ENCODE assay signal across 9 mouse cellular contexts in genomic region chr10:128790398-128791124, GRCm38 (mm10). TPM values are rescaled to one million over a fixed set of nuclear protein-coding genes. Genes with fewer than 3 reads are reported as not detected.
A peak's percentile ranks its signal among the peaks of the same experiment; 100 is the strongest.
DNase-seq lines count a peak whose midpoint lies in the region; ATAC-seq and TF ChIP-seq lines count a peak whose summit lies in the region.
"Had no signal": no experiment of that assay in that cellular context is flagged by ENCODE, and none has a peak within 500 bp of the region (broad histone marks: within the 10 kb centered on the region; RNA-seq: fewer than 3 reads in every experiment).

Gene Mmp19, plus strand, starts transcription at chr10:128790910.

- peak; percentile 39 for DNase-seq in gastrocnemius, adult 18-20 months (ENCODE audit: low spot score)
- DNase-seq in gastrocnemius, postnatal 4 days (ENCODE audit: low spot score in 2 of 2) = no peak
- DNase-seq in adrenal gland, adult 18-20 months (ENCODE audit: low spot score in 2 of 2) = peak; percentile 35 to 42
- no peak for DNase-seq in heart, postnatal 0 days (ENCODE audit: low spot score)
- DNase-seq in lung, postnatal 14 days = peak; percentile 29
- no peak for DNase-seq in cerebellum, postnatal 4 days (ENCODE audit: low spot score in 2 of 2)
- DNase-seq in kidney, adult 11 months = no peak
- no peak for DNase-seq in layer of hippocampus, adult 2 months (ENCODE audit: low spot score in 2 of 2)

- 64% methylated on average over 7 of the region's 7 CpGs for WGBS in heart, postnatal 0 days

- no peaks in the 10 kb centered on the region for H3K36me3 ChIP-seq in heart, postnatal 0 days (replicated peaks; ENCODE audit: control insufficient read depth, insufficient read depth, low read length)
- H3K36me3 ChIP-seq: embryonic facial prominence, embryonic 13.5 days had no signal

- no peaks in the 10 kb centered on the region for H3K4me1 ChIP-seq in heart, postnatal 0 days (ENCODE audit: control insufficient read depth, insufficient read depth)
- H3K4me1 ChIP-seq: embryonic facial prominence, embryonic 13.5 days had no signal

- H3K4me3 ChIP-seq in heart, postnatal 0 days (ENCODE audit: low read depth, low read length) = no peak within 1 kb of the TSS; the same call in 1 of the 2 replicates
- no peak within 1 kb of the TSS for H3K4me3 ChIP-seq in layer of hippocampus, adult 2 months
- H3K4me3 ChIP-seq: embryonic facial prominence, embryonic 13.5 days had no signal

- no peak for TF ChIP-seq EP300 in heart, postnatal 0 days (IDR thresholded peaks at IDR 0.05; ENCODE audit: low read depth)

- no peak for TF ChIP-seq CTCF in heart, postnatal 0 days (IDR thresholded peaks at IDR 0.05; ENCODE audit: low read depth)
- no peak for TF ChIP-seq CTCF in layer of hippocampus, adult 2 months (conservative IDR thresholded peaks at IDR 0.05)

- no peaks in the 10 kb centered on the region for H3K9me3 ChIP-seq in heart, postnatal 0 days (replicated peaks; ENCODE audit: control insufficient read depth, low read length)
- H3K9me3 ChIP-seq: embryonic facial prominence, embryonic 13.5 days had no signal

- H3K27ac ChIP-seq in heart, postnatal 0 days (ENCODE audit: low read depth) = 0 out of 2 replicates have a peak within 1 kb of the TSS, but pooled peaks have one; percentile 15
- no peak within 1 kb of the TSS for H3K27ac ChIP-seq in layer of hippocampus, adult 2 months
- H3K27ac ChIP-seq: embryonic facial prominence, embryonic 13.5 days had no signal

- H3K27me3 ChIP-seq in heart, postnatal 0 days (ENCODE audit: control insufficient read depth, insufficient read depth, low read length) = no peaks in the 10 kb centered on the region
- H3K27me3 ChIP-seq: embryonic facial prominence, embryonic 13.5 days had no signal

- no peak within 1 kb of the TSS for H3K9ac ChIP-seq in heart, postnatal 0 days (replicated peaks; ENCODE audit: low read depth, low read length)
- H3K9ac ChIP-seq: embryonic facial prominence, embryonic 13.5 days had no signal

- ATAC-seq in heart, postnatal 0 days (ENCODE audit: insufficient read depth, low read depth) = 0 out of 2 replicates have a peak, but pooled peaks have one; percentile 17

- H3K4me2 ChIP-seq in heart, postnatal 0 days (ENCODE audit: low read depth, low read length) = 0 out of 2 replicates have a peak within 1 kb of the TSS, but pooled peaks have one; percentile 12
- H3K4me2 ChIP-seq: embryonic facial prominence, embryonic 13.5 days had no signal

RNA-seq across cellular contexts. Expression of gene Mmp19, which starts in this region (rescaled TPM):
- 1 to 10 TPM; 1.1 to 1.9 TPM for total RNA-seq in gastrocnemius, adult 18-20 months (2021)
- total RNA-seq in gastrocnemius, postnatal 4 days (2021) = 1 to 10 TPM; 2.8 to 3.0 TPM
- total RNA-seq in adrenal gland, adult 18-20 months (2021) = 10 to 100 TPM; 33.1 to 41.7 TPM
- 5.1 and 9.0 TPM in 2 replicates for total RNA-seq in heart, postnatal 0 days (2014; rRNA removed; ENCODE audit: low replicate concordance)
- 1.00 and 1.5 TPM in 2 replicates for polyA plus RNA-seq in heart, postnatal 0 days (2015; fragmentation: Nextera tagmentation; extraction: Ambion mirVana)
- total RNA-seq in layer of hippocampus, adult 2 months (2021) = under 1 TPM; 0.61 to 0.84 TPM

Comparison
In these comparisons a context has a peak if more than half of its experiments do, and no peak if none do; other contexts are left out.
1. DNase-seq: peak in gastrocnemius, adult 18-20 months (single experiment), adrenal gland, adult 18-20 months (2 of 2) and lung, postnatal 14 days (single experiment); none in gastrocnemius, postnatal 4 days (0 of 2), heart, postnatal 0 days (single experiment), cerebellum, postnatal 4 days (0 of 2), kidney, adult 11 months (single experiment) and layer of hippocampus, adult 2 months (0 of 2).